Mouse (Mus musculus): Measurements from ENCODE around the gene Msh5.
"Not testable (repeated sequence)": the region's sequence is repeated elsewhere in the genome, so short reads cannot be mapped to it uniquely, and the experiment has no call there.

Gene Msh5

DNA sequence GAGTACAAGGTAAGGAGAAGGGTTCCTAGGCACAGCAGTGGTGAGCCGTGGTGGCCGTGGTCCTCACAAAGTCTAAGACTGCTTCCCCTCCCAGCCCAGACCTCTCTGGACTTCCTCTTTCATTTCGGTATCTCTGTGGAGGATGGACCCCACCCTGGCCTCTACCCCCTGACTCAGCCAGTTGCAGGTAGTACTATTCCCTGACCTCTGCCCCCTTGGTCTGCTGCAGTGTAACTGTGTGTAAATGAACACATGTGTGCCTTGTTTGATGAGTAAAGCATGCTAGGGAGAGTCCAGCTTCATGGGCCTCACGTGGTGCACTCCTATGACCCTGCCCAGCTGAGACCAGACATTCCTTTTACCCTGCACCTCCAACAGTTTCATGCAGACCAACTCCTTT is 22.8 kb downstream of the Msh5 start:
- no peak for DNase-seq (ENCODE audit: low spot score in 2 of 2)

GRCm38 (mm10) chr17:35023221-35023620 is 23.3 kb downstream of the Msh5 start:
- DNase-seq (ENCODE audit: low spot score in 2 of 2): no peak

- DNase-seq (ENCODE audit: low spot score in 2 of 2): no peak
These were observed 23.9 kb downstream of the Msh5 start for GRCm38 (mm10) chr17:35022541-35023060.

DNA sequence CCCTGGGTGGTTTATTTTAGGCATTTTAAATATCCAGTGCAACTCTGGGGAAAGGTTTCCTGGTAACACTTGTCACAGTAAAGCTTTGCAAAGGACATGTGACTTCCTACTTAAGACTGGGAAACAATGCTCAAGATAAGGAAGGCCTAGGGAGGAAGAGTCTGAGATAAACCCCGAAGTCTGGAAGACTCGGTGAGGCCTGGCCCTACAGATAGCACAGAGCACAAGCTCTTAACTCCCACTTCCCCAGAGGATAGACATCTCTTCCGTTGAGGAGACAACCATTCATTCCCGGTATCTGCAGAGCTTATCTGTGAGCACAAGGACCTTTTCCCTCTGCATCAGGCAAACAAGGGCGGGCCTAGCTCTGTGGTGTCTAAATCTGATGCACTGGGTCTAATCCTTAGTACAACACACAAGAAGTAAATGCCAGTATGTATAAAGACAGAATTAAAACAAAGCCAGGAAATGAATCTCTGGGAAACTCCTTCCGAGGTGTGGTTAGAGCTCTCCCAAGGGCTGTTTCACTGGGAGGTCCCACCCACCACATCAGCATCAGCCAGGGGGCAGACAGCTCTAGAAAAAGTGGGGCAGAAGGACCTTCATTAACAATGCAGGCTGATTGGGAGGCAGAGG is 24.6 kb downstream of the Msh5 start:
- no peak for DNase-seq (ENCODE audit: low spot score in 2 of 2)

- peak; percentile 74 to 83 for DNase-seq (ENCODE audit: low spot score in 2 of 2)
These were observed 25.3 kb downstream of the Msh5 start for GRCm38 (mm10) chr17:35021163-35021808.

GRCm38 (mm10) chr17:35020551-35020950 is 26.0 kb downstream of the Msh5 start:
- no peak for DNase-seq (ENCODE audit: low spot score in 2 of 2)

DNA sequence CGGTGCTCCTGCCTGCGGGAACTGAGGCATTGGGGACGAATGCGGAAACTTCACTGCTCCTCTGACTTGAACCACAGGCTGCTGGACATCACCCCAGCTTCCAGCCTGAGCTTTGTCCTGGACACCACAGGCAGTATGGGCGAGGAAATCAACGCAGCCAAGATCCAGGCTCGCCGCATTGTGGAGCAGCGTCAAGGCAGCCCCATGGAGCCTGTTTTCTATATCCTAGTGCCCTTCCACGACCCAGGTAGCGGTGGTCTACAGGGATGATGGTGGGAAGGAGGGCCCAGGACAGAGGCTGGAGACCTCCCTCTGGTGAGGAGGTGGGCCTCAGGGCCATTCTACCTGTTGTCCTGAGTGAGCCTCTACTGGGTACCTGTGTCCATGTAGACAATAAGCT is 26.7 kb downstream of the Msh5 start:
- no peak for DNase-seq (ENCODE audit: low spot score in 2 of 2)

DNA sequence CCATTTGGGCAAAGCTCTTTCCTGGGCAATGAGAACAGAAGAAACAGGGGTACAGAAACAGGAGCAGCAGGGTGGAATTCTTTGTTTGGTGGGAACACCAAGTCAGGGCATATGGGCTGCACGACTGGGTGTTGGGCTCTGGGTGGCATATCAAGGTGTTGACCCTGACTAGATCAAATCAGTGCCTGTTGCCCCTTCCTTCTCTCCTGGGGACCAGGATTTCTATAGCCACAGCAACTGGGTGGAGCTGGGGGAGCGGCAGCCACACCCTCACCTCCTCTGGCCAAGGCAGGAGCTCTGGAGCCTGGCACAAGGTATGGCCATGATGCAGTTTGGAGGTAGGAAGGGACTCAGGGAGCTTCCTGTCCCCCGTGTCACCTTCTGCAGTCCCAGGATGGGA is 28.4 kb downstream of the Msh5 start:
- DNase-seq (ENCODE audit: low spot score in 2 of 2): no peak

GRCm38 (mm10) chr17:35017706-35018030 is 28.9 kb downstream of the Msh5 start:
- no peak for DNase-seq (ENCODE audit: low spot score in 2 of 2)

DNA sequence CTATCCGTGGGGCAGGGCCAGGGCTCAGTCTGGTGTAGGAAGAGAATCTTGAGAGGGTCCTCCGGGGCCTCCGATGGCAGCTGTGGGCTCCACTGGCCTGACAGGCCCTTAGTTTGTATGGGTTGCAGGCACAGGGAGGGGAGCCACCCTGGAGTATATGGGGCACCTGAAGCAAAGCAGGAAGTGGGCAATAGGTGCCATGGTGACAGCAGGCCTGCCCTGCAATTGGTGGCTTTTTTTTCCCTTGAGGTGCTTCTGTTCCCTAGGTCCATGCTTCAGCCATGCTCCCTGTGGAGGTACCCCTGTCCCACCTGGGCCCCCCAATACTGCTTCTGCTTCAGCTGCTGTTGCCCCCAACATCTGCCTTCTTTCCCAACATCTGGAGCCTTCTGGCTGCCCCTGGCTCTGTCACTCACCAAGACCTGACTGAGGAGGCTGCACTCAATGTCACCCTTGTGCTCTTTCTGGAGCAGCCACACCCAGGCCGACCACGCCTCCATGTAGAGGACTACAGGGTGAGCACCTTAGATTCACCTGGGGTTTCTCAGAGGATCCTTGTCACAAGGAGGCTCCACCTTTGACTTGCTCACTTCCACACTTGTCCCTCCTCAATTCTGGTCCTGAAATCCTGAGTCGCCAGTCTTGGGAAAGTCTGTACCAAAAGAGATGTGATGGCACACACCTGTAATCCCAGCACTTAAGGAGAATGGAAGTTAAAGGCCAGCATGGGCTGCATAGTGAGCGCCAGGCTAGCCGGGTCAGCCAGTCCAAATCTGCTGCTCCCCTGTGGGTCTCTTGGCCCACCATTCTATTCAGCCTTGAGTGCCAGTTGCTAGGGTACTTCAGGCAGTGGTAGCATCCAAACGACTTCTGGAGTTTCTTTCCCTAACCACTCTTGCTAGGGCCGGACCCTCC is 29.5 kb downstream of the Msh5 start:
- DNase-seq (ENCODE audit: low spot score in 2 of 2): peak in 1 of 2 experiments; percentile 29

DNA sequence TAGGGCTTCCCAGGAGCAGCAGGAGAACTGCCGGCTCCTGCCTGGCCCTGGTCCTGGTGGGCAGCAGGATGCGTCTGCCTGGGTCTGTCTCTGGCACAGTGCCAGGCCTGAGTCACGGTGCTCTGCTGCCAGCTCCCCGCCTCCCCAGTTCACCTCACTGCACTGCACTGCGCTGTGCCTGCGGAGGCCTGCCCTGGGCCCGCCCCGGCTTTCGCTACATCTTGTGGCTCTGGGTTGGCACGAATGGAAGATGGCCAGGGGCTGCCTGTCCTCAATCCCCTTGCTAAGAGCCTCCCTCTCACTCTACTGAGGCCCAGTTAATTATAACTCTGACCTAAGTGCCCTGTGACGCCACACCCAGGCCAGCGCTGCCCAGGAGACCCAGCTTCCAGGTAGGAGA is 30.2 kb downstream of the Msh5 start, which contains the start of gene Vwa7:
Gene Vwa7 (plus strand): TSS at position 204 of the 400 bp plus-strand sequence.
- DNase-seq (ENCODE audit: low spot score in 2 of 2): peak; percentile 49 to 60

- no peak for DNase-seq (ENCODE audit: low spot score in 2 of 2)
These were observed 31.2 kb downstream of the Msh5 start for GRCm38 (mm10) chr17:35015296-35015695.

GRCm38 (mm10) chr17:35013221-35013620 is 33.3 kb downstream of the Msh5 start:
- DNase-seq (ENCODE audit: low spot score in 2 of 2): no peak

DNA sequence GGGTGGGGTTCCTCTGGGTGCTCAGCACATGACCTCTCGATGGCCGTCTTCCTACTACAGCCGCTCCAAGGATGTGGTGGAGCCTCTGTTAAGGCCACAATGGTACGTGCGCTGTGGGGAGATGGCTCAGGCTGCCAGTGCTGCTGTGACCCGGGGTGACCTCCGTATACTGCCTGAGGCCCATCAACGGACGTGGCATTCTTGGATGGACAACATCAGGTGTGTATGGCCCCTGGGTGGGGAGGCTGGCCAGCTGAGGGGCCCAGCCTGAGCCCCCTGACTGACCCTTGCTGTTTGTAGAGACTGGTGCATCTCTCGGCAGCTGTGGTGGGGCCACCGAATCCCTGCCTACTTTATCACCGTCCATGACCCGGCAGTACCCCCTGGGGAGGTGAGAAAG is 34.1 kb downstream of the Msh5 start:
- DNase-seq (ENCODE audit: low spot score in 2 of 2): no peak

DNA sequence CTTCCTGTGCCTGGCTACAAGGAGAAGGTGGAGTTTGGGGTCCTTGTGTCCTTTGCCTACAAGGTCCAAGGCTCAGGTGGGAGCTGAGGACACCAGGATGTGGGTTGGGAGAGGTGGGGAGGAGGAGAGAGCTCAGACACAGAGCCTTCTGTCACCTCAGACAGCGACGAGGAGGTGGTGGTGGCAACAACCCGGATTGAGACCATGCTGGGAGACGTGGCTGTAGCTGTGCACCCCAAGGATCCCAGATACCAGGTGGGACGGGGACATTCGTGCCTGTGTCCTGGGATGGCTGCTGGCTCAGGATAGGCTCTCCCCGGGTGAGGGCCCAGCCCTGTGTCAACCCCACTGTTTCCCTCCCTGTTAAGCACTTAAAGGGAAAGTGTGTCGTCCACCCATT is 35.1 kb downstream of the Msh5 start:
- DNase-seq (ENCODE audit: low spot score in 2 of 2): no peak

DNA sequence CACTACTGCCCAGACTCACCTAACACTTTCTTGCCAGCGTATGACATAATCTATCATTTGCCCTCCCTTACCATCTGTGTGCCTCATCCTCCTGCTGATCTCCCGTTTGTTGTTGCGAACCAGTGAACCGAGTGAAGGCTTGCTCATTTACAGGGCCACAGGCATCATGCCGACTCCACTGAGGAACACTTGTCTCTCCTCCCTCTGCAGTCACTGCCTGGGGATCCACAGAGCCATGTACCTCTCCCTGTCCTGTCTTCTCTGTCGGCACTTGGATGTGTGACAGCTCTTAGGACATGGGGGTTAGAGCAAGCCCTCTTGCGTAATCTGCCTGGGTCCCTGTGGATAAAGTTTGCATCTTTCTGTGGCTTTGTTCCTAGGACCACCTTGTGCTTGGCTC is 37.0 kb downstream of the Msh5 start:
- no peak for DNase-seq (ENCODE audit: low spot score in 2 of 2)

- no peak for DNase-seq (ENCODE audit: low spot score in 2 of 2)
These were observed 39.1 kb downstream of the Msh5 start for GRCm38 (mm10) chr17:35007387-35007991.

- DNase-seq (ENCODE audit: low spot score in 2 of 2): not testable (repeated sequence)
These were observed 40.6 kb downstream of the Msh5 start for GRCm38 (mm10) chr17:35005902-35006301.

DNA sequence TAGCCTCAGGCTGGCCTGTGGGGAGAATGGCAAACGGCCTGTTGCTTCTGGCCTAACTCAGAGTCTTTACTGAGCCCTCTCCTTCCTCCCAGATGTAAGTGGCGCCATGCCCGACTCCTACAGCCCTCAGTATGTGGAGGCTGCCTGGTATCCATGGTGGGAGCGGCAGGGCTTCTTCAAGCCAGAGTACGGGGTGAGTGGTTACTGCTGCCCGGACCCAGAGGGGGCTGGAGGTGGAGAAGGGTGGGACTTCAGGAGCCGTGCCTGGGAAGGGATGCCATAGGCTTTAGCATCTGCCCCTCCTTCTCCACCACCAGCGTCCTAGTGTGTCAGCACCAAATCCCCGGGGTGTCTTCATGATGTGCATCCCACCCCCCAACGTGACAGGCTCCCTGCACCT is 41.4 kb downstream of the Msh5 start:
- DNase-seq (ENCODE audit: low spot score in 2 of 2): no peak

- no peak for DNase-seq (ENCODE audit: low spot score in 2 of 2)
These were observed 42.3 kb downstream of the Msh5 start for GRCm38 (mm10) chr17:35004075-35004717.

- DNase-seq (ENCODE audit: low spot score in 2 of 2): no peak
These were observed 43.3 kb downstream of the Msh5 start for GRCm38 (mm10) chr17:35003022-35003838.
